Mouse (Mus musculus) heart, adult 11 months (tissue): ENCODE measurements around the gene Zfp352.

Experiments used
- DNase-seq: peaks from one replicate; pipeline ENCODE4 v3.0.0; 2022

Zfp352 gene

DNA sequence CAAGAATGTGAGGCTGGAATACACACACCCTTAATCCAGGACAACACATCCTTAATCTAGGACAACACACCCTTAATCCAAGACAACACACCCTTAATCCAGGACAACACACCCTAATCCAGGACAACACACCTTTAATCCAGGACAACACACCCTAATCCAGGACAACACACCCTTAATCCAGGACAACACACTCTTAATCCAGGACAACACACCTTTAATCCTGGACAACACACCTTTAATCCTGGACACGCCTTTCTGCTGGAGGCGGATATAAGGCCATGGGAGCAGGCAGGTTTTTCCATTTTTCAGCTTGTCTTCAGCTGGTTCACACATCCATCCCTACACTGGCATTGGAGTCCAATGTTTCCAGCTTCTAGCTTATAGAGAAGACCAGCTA, at the start of gene Zfp352:
TSS of gene Zfp352 (plus strand) at position 301 of the 400 bp plus-strand sequence.
- DNase-seq: no peak

DNA sequence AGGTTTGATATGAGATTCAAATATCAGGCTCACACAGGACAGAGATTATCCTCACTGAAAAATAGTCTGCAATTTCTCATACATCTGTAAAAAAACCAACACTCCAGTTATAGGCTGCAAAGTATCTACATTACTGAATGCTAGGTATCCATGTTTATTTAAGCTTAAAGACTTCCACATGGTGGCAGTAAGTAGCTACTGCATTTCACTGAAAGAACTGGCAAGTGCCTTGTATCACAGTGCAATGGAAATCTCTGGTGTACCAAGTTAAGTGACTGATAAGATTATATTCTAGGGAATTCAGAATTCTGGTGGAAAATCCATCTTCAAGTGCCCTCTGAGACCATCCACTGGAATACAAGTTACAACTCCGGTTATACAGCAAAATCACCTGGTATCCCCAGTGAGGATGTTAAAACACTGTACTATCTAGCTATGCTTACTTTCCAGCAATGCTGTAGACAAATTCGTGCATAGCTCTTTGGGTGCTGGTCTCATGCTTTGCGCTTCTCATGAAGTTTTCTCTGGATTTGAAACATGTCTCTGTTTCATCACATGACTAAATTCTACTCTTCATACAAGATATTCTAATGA, 47.6 kb upstream of the Zfp352 start:
- DNase-seq: no peak

DNA sequence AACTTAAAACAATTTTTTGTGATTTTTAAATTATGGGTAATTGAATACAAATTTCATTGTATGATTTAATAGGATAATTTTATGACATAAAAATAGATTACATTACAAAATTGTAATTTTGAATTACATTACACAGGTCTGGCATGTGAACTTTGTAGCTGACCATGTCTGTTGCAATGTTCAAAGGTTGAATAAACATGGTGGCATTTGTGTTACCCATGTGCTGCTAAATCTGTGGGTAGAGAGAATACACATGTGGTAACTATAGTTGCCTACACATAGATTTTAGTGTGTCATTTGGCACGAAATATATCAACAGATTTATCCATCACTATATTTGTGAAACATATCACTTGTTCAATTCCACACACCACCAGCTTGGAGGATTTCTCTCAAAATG, 44.6 kb upstream of the Zfp352 start:
- no peak for DNase-seq

DNA sequence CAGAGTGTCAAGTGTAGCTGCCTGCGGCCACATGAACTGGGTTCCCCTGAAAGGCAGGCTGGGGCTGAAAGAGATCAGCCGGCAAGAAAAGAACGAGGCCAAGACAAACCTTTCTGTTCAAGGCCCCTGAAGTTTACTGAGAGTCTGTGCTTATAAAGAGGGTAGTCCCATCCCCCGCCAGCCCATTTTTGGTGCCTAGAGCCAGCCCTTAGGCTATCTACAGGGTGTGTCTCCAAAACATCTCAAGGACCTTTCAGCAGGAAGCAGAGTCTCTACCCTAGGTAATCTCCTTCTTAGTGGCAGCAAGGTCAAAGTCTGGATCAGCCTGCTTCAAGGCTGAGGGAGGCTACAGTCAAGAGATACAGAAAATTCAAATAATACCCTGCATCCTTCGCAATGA, 15.2 kb upstream of the Zfp352 start:
- no peak for DNase-seq

DNA sequence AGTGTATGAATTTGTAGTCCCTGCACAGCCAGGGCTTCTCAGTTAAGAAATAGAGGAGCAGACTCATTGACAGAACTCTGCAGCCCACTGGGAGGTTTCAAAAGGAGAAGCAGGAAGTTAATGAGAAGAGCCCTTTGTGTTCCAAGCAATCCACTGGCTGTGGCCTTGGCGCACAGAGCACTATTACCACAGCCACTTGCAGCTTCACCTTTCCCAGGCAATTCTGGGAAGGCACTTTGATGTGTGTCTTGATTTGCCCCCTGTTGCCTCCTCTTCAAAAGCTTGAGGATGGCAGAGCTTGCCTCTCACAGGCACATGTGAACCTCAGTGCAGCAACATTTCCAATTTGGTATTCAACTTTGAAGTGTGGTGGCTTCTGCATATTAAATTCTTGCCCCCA, 7.1 kb upstream of the Zfp352 start:
- no peak for DNase-seq

DNA sequence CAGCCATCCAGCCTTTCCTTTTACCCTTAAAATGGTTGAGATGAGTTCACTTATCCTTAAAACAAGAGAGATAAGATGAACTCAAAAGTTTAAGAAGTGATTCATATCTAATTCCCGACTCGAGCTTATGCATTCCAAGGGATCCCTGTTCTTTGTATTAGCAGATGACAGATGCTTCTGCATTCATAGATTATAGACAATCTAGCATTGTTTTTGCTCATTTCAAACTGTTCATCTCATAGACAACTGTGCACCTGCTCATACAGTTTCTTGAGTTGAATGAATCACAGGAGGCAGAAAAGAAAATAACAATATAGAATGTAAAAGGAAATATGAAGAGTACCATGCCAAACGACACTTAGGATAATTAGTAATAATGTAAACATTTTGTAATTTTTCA, 6.5 kb upstream of the Zfp352 start:
- no peak for DNase-seq

DNA sequence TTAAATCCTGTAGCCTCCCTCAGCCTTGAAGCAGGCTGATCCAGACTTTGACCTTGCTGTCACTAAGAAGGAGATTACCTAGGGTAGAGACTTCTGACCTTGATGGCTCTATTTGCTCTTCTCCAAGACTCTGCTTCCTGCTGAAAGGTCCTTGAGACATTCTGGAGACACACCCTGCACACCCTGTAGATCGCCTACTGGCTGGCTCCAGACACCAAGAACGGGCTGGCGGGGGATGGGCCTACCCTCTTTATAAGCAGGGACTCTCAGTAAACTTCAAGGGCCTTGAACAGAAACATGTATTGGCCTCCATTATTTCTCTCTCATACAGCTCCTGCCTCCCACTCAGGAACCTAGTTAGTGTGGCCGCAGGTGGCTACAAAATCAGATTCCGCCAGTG, 17.0 kb downstream of the Zfp352 start:
- peak; percentile 63 for DNase-seq

DNA sequence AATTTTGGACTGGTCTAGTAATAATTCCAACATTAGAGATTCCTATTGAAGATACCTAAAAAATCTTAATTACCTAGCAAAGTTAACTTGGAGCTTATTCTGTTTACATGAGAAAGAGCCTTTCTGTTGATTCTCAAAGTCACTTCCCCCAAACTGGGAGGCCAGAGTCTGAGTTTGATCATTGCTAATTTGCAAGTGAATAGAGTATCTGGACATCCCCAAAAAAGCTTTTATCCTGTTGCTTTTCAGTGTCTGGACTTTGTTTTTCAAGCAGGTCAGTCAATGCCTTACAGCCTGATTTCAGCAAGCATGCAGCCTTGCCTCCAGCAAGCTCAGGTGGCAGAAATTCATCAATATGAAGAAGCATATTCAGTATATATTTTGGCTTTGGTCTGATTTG, 51.2 kb downstream of the Zfp352 start:
- peak; percentile 62 for DNase-seq
